Mouse (Mus musculus) heart, embryonic 13.5 days (tissue): ENCODE measurements around the gene Olfr971. TPM values are rescaled to one million over a fixed set of nuclear protein-coding genes. Genes with fewer than 3 reads are reported as not detected.
"Not testable (repeated sequence)": the region's sequence is repeated elsewhere in the genome, so short reads cannot be mapped to it uniquely, and the experiment has no call there.

ENCODE experiments used
- ATAC-seq: fragments of 200-750 bp; cut with Nextera tagmentation; 2 replicates; pipeline ENCODE4 v1.8.0; 2017; ENCODE audit warnings: moderate TSS enrichment; ENCODE audit not compliant: insufficient number of reproducible peaks, low FRiP score, low TSS enrichment; ENCODE audit errors: extremely low read depth
- H3K27ac ChIP-seq: fragments of 300-500 bp; sonication (generic); replicated peaks from 2 replicates; pipeline ENCODE4 v1.5.1; 2015; ENCODE audit warnings: moderate library complexity, mild to moderate bottlenecking, inconsistent platforms
- H3K27me3 ChIP-seq: fragments of 300-500 bp; sonication (generic); replicated peaks from 2 replicates; pipeline ENCODE4 v1.6.1; 2015; ENCODE audit warnings: mild to moderate bottlenecking, inconsistent platforms
- H3K36me3 ChIP-seq: fragments of 300-500 bp; sonication (generic); 2 replicates; pipeline ENCODE4 v1.6.1; 2015; ENCODE audit warnings: mild to moderate bottlenecking, inconsistent platforms
- H3K4me1 ChIP-seq: fragments of 300-500 bp; sonication (generic); 2 replicates; pipeline ENCODE4 v1.6.1; 2015; ENCODE audit warnings: inconsistent platforms
- H3K4me2 ChIP-seq: fragments of 300-500 bp; sonication (generic); 2 replicates; pipeline ENCODE4 v1.6.1; 2015; ENCODE audit warnings: inconsistent platforms, mild to moderate bottlenecking, moderate library complexity
- H3K4me3 ChIP-seq: fragments of 300-500 bp; sonication (generic); 2 replicates; pipeline ENCODE4 v1.5.1; 2015; ENCODE audit warnings: moderate library complexity, mild to moderate bottlenecking, inconsistent platforms
- H3K9ac ChIP-seq: fragments of 300-500 bp; sonication (generic); 2 replicates; pipeline ENCODE4 v1.6.1; 2015; ENCODE audit warnings: inconsistent platforms, mild to moderate bottlenecking, moderate library complexity
- H3K9me3 ChIP-seq: fragments of 300-500 bp; sonication (generic); 2 replicates; pipeline ENCODE4 v1.6.1; 2016; ENCODE audit warnings: inconsistent platforms
- WGBS: fragments of 180-500 bp; shearing (Covaris S2); methylation state at CpG from one replicate; pipeline ENCODE4 v1.1.7; 2015; ENCODE audit warnings: mixed read lengths; 5-methylcytosine and 5-hydroxymethylcytosine counted together
- polyA plus RNA-seq: library from polyadenylated mRNA; unstranded; fragments of >200 nt; fragmentation: Nextera tagmentation; extraction: Ambion mirVana; gene quantifications from 2 replicates; pipeline ENCODE4 v1.2.1, GENCODE M21; 2015

Olfr971 gene
- polyA plus RNA-seq: not detected in 2 replicates

DNA sequence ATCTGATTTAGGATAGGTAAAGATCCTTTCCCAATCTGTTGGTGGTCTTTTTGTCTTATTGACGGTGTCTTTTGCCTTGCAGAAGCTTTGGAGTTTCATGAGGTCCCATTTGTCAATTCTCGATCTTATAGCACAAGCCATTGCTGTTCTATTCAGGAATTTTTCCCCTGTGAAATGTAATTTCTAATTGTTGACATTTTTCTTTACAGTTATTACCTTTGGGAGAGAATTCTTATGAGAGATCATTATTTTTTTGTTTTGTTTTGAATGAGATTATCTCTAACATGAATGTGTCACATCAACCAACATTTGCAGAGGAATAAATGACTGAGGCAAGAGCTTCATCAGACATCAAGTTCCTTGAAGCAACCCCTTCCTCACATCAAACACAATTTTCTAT lies at the start of gene Olfr971:
TSS of gene Olfr971 (plus strand) at position 301 of the 400 bp plus-strand sequence.
- H3K27me3 ChIP-seq, H3K27ac ChIP-seq, H3K9ac ChIP-seq, H3K4me1 ChIP-seq, ATAC-seq, H3K9me3 ChIP-seq, H3K4me2 ChIP-seq, H3K36me3 ChIP-seq, H3K4me3 ChIP-seq: not testable (repeated sequence)
- WGBS: 71% methylated on average over 2 of the region's 2 CpGs

DNA sequence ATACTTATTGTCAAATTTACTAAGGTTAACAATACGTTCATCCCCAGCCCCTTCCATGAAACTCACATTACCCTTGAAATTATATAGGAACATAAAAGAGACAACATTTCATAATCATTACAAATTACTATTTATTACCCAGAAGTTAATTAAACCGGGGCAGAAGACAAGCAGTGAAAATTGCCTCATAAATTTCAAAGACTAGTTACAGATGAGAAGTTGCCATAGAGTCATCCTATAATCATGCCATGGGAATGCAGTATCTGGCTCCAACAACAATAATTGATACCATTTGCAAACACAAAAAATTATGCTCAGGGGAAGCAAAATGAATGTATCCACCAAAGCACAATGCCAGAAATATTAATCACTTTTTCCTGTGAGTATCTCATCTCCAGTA lies 46.1 kb upstream of the Olfr971 start, which contains the start of gene Olfr969:
TSS of gene Olfr969 (plus strand) at position 388 of the 400 bp plus-strand sequence.
- no peak within 1 kb of the TSS for H3K27ac ChIP-seq
- H3K4me2 ChIP-seq: no peak within 1 kb of the TSS
- H3K9me3 ChIP-seq: no peaks in the 10 kb centered on the region
- whole genome bisulfite sequencing: 60% methylated on average over 2 of the region's 2 CpGs
- no peak within 1 kb of the TSS for H3K4me3 ChIP-seq
- no peaks in the 10 kb centered on the region for H3K4me1 ChIP-seq
- H3K27me3 ChIP-seq: no peaks in the 10 kb centered on the region
- ATAC-seq: no peak
- no peak within 1 kb of the TSS for H3K9ac ChIP-seq
- H3K36me3 ChIP-seq: no peaks in the 10 kb centered on the region

DNA sequence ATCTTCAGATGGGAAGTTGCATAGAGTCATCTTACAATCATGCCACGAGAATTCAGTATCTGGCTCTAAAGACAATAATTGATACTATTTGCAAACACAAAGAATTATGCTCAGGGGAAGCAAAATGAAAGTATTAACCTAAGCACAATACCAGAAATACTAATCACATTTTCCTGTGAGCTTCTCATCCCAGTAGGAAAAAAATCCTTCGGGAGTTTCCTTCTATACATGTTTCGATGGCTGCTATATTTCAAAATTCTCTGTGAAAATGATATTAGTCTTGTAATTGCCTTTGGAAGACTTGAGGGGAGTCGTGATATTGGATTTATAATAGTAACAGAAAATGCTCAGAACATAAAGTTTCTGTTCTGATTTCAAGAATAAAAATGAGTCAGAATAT lies 28.1 kb upstream of the Olfr971 start, which contains the start of gene Olfr970:
TSS of gene Olfr970 (plus strand) at position 301 of the 400 bp plus-strand sequence.
- Histone ChIP-seq H3K9me3 (no peaks in the 10 kb centered on the region), H3K4me2 (no peak within 1 kb of the TSS), H3K4me3 (no peak within 1 kb of the TSS), H3K9ac (no peak within 1 kb of the TSS), H3K36me3 (no peaks in the 10 kb centered on the region), H3K27ac (no peak within 1 kb of the TSS), H3K27me3 (no peaks in the 10 kb centered on the region), H3K4me1 (no peaks in the 10 kb centered on the region)
- WGBS: 65% methylated on average over 4 of the region's 4 CpGs
- no peak for ATAC-seq

DNA sequence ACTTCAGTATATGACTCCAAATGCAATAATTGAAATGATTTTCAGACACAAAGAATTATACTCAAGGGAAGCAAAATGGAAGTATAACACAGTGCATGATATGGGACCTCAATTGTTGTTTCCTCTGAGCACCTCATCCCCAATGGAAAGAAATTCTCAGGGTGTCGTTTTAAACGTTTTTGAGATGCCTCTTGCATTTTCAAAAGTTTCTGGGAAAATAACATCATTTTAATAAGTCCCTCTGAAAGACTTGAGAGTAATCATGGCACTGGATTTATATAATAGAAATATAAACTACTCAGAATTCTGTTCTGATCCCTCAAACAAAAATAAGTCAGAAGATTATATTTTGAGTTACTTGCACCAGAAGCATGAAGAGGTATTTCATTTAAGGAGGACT lies 29.4 kb downstream of the Olfr971 start, which contains the start of gene Olfr972:
TSS of gene Olfr972 (plus strand) at position 301 of the 400 bp plus-strand sequence.
- no peak within 1 kb of the TSS for H3K4me2 ChIP-seq
- no peaks in the 10 kb centered on the region for H3K4me1 ChIP-seq
- no peak for ATAC-seq
- 56% methylated on average over 2 of the region's 2 CpGs for WGBS
- no peak within 1 kb of the TSS for H3K4me3 ChIP-seq
- no peaks in the 10 kb centered on the region for H3K36me3 ChIP-seq
- no peak within 1 kb of the TSS for H3K27ac ChIP-seq
- H3K9me3 ChIP-seq: no peaks in the 10 kb centered on the region
- H3K9ac ChIP-seq: no peak within 1 kb of the TSS
- no peaks in the 10 kb centered on the region for H3K27me3 ChIP-seq

DNA sequence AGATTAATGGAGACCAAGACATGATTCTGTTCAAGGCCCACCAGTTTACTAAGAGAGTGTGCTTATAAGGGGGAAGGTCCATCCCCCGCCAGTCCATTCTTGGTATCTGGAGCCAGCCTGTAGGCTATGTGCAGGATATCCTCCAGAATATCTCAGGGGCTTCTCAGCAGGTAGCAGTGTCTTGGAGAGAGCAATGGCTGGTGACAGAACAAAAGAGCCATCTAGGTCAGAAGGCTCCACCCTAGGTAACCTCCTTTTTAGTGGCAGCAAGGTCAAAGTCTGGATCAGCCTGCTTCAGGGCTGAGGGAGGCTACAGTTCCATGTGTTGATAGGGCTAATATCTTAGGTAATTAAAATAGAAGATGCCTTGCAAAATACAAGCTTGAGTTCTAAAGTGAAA lies 35.3 kb downstream of the Olfr971 start:
- H3K27ac ChIP-seq, H3K4me2 ChIP-seq, H3K9ac ChIP-seq, H3K27me3 ChIP-seq, ATAC-seq, H3K4me3 ChIP-seq, H3K9me3 ChIP-seq, H3K36me3 ChIP-seq, H3K4me1 ChIP-seq: not testable (repeated sequence)
- WGBS: 92% methylated on average over 1 of the region's 1 CpGs

DNA sequence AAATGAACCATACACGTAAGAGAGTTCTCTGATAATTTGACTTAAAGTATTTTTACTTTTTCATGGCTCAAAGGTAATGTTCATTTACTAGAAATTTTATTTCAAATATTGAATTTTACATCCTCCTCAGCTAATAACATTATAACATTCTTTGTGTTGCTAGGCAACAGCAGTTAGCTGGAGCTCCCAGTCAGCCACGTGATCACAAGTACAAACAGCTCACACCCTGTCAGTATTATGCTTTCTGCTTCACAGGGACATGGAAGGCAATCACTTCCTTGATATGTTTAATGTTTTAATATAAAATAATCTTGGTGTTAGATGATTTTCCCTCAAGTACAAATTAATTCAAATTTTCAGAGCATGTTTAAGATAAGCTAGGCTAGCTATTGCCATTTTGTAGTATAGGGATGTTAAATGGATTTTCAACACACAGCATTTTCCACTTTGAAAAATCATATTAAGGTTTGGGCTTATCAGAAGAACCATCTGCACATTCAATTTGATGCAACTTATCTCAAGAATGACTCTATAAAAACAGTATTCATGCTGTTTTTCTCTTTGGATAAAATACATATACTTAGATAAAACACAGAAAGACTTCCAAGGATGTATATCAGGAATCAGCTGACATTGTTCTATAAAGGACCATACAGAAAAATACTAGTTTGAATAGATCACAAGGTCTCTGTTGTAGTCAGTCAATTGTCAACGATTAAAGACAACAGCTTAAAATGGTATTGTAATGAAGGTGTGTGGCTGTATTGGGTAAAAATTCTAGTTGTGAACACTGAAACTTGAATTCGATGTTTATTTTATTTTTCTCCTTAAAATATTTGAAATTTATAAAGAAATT lies 41.1 kb downstream of the Olfr971 start:
- H3K27ac ChIP-seq, H3K4me3 ChIP-seq, H3K4me1 ChIP-seq, H3K9ac ChIP-seq, H3K36me3 ChIP-seq, H3K27me3 ChIP-seq, H3K9me3 ChIP-seq, H3K4me2 ChIP-seq, ATAC-seq: not testable (repeated sequence)
- no CpG with 5 or more reads among the region's 4 CpGs for WGBS

Other genes with a start within 250 kb of the Olfr971 start
- 10.3 and 10.8 TPM in 2 replicates for gene AW551984, start 232.5 kb upstream of the Olfr971 start, polyA plus RNA-seq
- not detected in 2 replicates for gene Olfr148, start 226.2 kb upstream of the Olfr971 start, polyA plus RNA-seq
- not detected in 2 replicates for gene Olfr960, start 215.5 kb upstream of the Olfr971 start, polyA plus RNA-seq
- gene Olfr961, start 191.8 kb upstream of the Olfr971 start, polyA plus RNA-seq: not detected in 2 replicates
- not detected in 2 replicates for gene Olfr963, start 169.7 kb upstream of the Olfr971 start, polyA plus RNA-seq
- gene Olfr149, start 129.8 kb upstream of the Olfr971 start, polyA plus RNA-seq: not detected in 2 replicates
- not detected in 2 replicates for gene Olfr965, start 125.5 kb upstream of the Olfr971 start, polyA plus RNA-seq
- not detected in 2 replicates for gene Olfr150, start 105.9 kb upstream of the Olfr971 start, polyA plus RNA-seq
- not detected in 2 replicates for gene Olfr967, start 90.6 kb upstream of the Olfr971 start, polyA plus RNA-seq
- not detected in 2 replicates for gene Olfr968, start 53.6 kb upstream of the Olfr971 start, polyA plus RNA-seq
- gene Olfr969, start 45.9 kb upstream of the Olfr971 start, polyA plus RNA-seq: not detected in 2 replicates
- not detected in 2 replicates for gene Olfr970, start 28.0 kb upstream of the Olfr971 start, polyA plus RNA-seq
- not detected in 2 replicates for gene Olfr972, start 29.5 kb downstream of the Olfr971 start, polyA plus RNA-seq
- gene Olfr229, start 70.5 kb downstream of the Olfr971 start, polyA plus RNA-seq: not detected in 2 replicates
- not detected in 2 replicates for gene Olfr974, start 100.6 kb downstream of the Olfr971 start, polyA plus RNA-seq
- not detected in 2 replicates for gene Olfr975, start 115.2 kb downstream of the Olfr971 start, polyA plus RNA-seq
- gene Olfr976, start 124.3 kb downstream of the Olfr971 start, polyA plus RNA-seq: not detected in 2 replicates
- not detected in 2 replicates for gene Olfr978, start 155.2 kb downstream of the Olfr971 start, polyA plus RNA-seq
- gene Olfr979, start 166.6 kb downstream of the Olfr971 start, polyA plus RNA-seq: not detected in 2 replicates
- not detected in 2 replicates for gene Olfr980, start 172.7 kb downstream of the Olfr971 start, polyA plus RNA-seq
- not detected in 2 replicates for gene Olfr981, start 184.6 kb downstream of the Olfr971 start, polyA plus RNA-seq
- not detected in 2 replicates for gene Olfr982, start 237.0 kb downstream of the Olfr971 start, polyA plus RNA-seq